Mouse (Mus musculus) cortical plate, adult 2 months (tissue): ENCODE data around the gene Mapk13.

Experiments used
- CTCF ChIP-seq: fragments of 200-500 bp; IDR thresholded peaks from 2 replicates; pipeline ENCODE4 v1.5.1; 2011; ENCODE audit warnings: mild to moderate bottlenecking, control low read depth, low read length; ENCODE audit not compliant: insufficient read depth; ENCODE audit errors: extremely low read depth
- POLR2A ChIP-seq: fragments of 200-500 bp; IDR thresholded peaks from 2 replicates; pipeline ENCODE4 v1.6.1; 2011; ENCODE audit warnings: mild to moderate bottlenecking, low read length, control low read depth; ENCODE audit not compliant: insufficient read depth; ENCODE audit errors: extremely low read depth

DNA sequence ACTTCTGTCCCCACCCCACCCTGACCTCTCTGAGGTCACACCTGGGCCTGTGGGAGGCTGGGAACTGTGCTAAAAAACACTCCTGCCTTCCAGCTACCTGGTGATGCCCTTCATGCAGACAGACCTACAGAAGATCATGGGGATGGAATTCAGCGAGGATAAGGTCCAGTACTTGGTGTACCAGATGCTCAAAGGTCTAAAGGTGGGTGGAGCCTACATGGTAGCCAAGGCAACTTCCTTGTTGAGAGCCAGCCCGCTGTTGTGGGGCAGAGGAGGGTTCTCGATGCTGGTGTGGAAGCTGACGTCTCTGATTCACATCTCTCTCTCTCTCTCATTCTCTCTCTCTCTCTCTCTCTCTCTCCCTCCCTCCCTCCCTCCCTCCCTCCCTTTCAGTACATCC is 6.1 kb downstream of the Mapk13 start:
- no peak for TF ChIP-seq CTCF
- no peak for TF ChIP-seq POLR2A
